ENCODE assay signal across 8 mouse cellular contexts in the genomic region with DNA sequence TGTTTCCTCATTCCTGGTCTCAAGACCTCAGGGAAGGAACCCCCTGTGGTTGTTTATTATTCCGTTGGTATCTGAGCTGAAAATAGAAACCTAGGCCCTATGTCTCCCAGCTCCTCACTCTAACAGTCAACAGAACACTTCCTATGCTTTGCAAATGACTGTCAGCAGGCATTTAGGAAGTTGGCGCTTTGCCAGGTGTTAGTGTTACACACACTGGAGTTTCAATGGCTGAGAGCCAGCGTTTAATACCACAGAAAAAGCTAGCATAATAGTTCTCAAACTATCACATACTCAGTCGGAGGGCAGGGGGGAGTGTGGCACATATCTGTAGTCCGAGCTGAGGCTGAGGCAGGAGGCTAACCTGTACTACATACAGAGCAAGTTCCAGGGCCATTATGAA. TPM values are rescaled to one million over a fixed set of nuclear protein-coding genes. Genes with fewer than 3 reads are reported as not detected.
DNase-seq lines count a peak whose midpoint lies in the region; ATAC-seq and TF ChIP-seq lines count a peak whose summit lies in the region.

No protein-coding gene starts in this region.

- no peaks in the 10 kb centered on the region for H3K27me3 ChIP-seq in forebrain, embryonic 11.5 days (ENCODE audit: control insufficient read depth, insufficient read depth, low read length)
- peaks cover 14% of the 10 kb centered on the region; the same call in 1 of the 2 replicates for H3K27me3 ChIP-seq in forebrain, embryonic 10.5 days (ENCODE audit: poor library complexity, severe bottlenecking)
- no peaks in the 10 kb centered on the region for H3K27me3 ChIP-seq in heart, postnatal 0 days (ENCODE audit: control insufficient read depth, insufficient read depth, low read length)
- no peaks in the 10 kb centered on the region for H3K27me3 ChIP-seq in limb, embryonic 12.5 days
- no peaks in the 10 kb centered on the region for H3K27me3 ChIP-seq in midbrain, postnatal 0 days (ENCODE audit: insufficient read depth, low read length)

- no peak for TF ChIP-seq EP300 in heart, postnatal 0 days (IDR thresholded peaks at IDR 0.05; ENCODE audit: low read depth)

- 0 out of 2 replicates have a peak, but pooled peaks cover 2% of the 10 kb centered on the region for H3K4me1 ChIP-seq in forebrain, embryonic 11.5 days (replicated peaks; ENCODE audit: control insufficient read depth, insufficient read depth, low read length)
- peaks cover 36% of the 10 kb centered on the region for H3K4me1 ChIP-seq in forebrain, embryonic 10.5 days
- peaks cover 12% of the 10 kb centered on the region for H3K4me1 ChIP-seq in heart, postnatal 0 days (ENCODE audit: control insufficient read depth, insufficient read depth)
- peaks cover 33% of the 10 kb centered on the region for H3K4me1 ChIP-seq in limb, embryonic 12.5 days (replicated peaks)
- H3K4me1 ChIP-seq in midbrain, postnatal 0 days (ENCODE audit: insufficient read depth, low read length), result no peaks in the 10 kb centered on the region; the same call in 1 of the 2 replicates

- no peaks in the 10 kb centered on the region for H3K9me3 ChIP-seq in forebrain, embryonic 11.5 days (ENCODE audit: control insufficient read depth, low read length)
- H3K9me3 ChIP-seq in forebrain, embryonic 10.5 days, result no peaks in the 10 kb centered on the region
- H3K9me3 ChIP-seq in heart, postnatal 0 days (replicated peaks; ENCODE audit: control insufficient read depth, low read length), result no peaks in the 10 kb centered on the region
- H3K9me3 ChIP-seq in limb, embryonic 12.5 days, result no peaks in the 10 kb centered on the region
- no peaks in the 10 kb centered on the region for H3K9me3 ChIP-seq in midbrain, postnatal 0 days (ENCODE audit: low read length)

- H3K9ac ChIP-seq in forebrain, embryonic 11.5 days (ENCODE audit: low read length), result no peak overlapping the region
- no peak overlapping the region for H3K9ac ChIP-seq in heart, postnatal 0 days (replicated peaks; ENCODE audit: low read depth, low read length)
- no peak overlapping the region for H3K9ac ChIP-seq in limb, embryonic 12.5 days (replicated peaks)
- H3K9ac ChIP-seq in midbrain, postnatal 0 days (replicated peaks; ENCODE audit: low read length, poor library complexity, severe bottlenecking), result no peak overlapping the region

- no peak for TF ChIP-seq CTCF in heart, postnatal 0 days (IDR thresholded peaks at IDR 0.05; ENCODE audit: low read depth)
- TF ChIP-seq CTCF in midbrain, postnatal 0 days (IDR thresholded peaks at IDR 0.05), result no peak

- no peaks in the 10 kb centered on the region for H3K36me3 ChIP-seq in forebrain, embryonic 11.5 days (ENCODE audit: control insufficient read depth, insufficient read depth, low read length)
- no peaks in the 10 kb centered on the region for H3K36me3 ChIP-seq in forebrain, embryonic 10.5 days (replicated peaks)
- no peaks in the 10 kb centered on the region for H3K36me3 ChIP-seq in heart, postnatal 0 days (replicated peaks; ENCODE audit: control insufficient read depth, insufficient read depth, low read length)
- no peaks in the 10 kb centered on the region for H3K36me3 ChIP-seq in limb, embryonic 12.5 days
- H3K36me3 ChIP-seq in midbrain, postnatal 0 days (ENCODE audit: insufficient read depth, low read length), result no peaks in the 10 kb centered on the region

- no peak overlapping the region for H3K27ac ChIP-seq in forebrain, embryonic 11.5 days (ENCODE audit: low read depth, low read length)
- no peak overlapping the region for H3K27ac ChIP-seq in forebrain, embryonic 10.5 days
- peak overlapping the region; percentile 75 for H3K27ac ChIP-seq in heart, postnatal 0 days (ENCODE audit: low read depth)
- H3K27ac ChIP-seq in limb, embryonic 12.5 days, result peak overlapping the region; percentile 5; the same call in 1 of the 2 replicates
- 0 out of 2 replicates have a peak overlapping the region, but pooled peaks have one; percentile 32 for H3K27ac ChIP-seq in midbrain, postnatal 0 days (ENCODE audit: low read depth, low read length)

- peak; percentile 54 for DNase-seq in forebrain, embryonic 11.5 days (ENCODE audit: low spot score)
- DNase-seq in forebrain, embryonic 10.5 days (ENCODE audit: extremely low spot score, low spot score), result no peak
- DNase-seq in 3T3-L1 (ENCODE audit: low read depth, low spot score), result peak; percentile 69
- DNase-seq in heart, postnatal 0 days (ENCODE audit: low spot score), result peak; percentile 72
- peak; percentile 89 for DNase-seq in midbrain, postnatal 0 days (ENCODE audit: low spot score)

- H3K4me3 ChIP-seq in forebrain, embryonic 11.5 days (ENCODE audit: low read depth, low read length), result no peak overlapping the region
- no peak overlapping the region for H3K4me3 ChIP-seq in forebrain, embryonic 10.5 days
- no peak overlapping the region for H3K4me3 ChIP-seq in heart, postnatal 0 days (ENCODE audit: low read depth, low read length)
- H3K4me3 ChIP-seq in limb, embryonic 12.5 days (replicated peaks), result no peak overlapping the region
- no peak overlapping the region for H3K4me3 ChIP-seq in midbrain, postnatal 0 days (ENCODE audit: low read depth, low read length)

- no peak overlapping the region for H3K4me2 ChIP-seq in forebrain, embryonic 11.5 days (ENCODE audit: low read depth, low read length, severe bottlenecking)
- 0 out of 2 replicates have a peak overlapping the region, but pooled peaks have one; percentile 3 for H3K4me2 ChIP-seq in heart, postnatal 0 days (ENCODE audit: low read depth, low read length)
- no peak overlapping the region for H3K4me2 ChIP-seq in limb, embryonic 12.5 days
- no peak overlapping the region for H3K4me2 ChIP-seq in midbrain, postnatal 0 days (ENCODE audit: low read depth, low read length, poor library complexity, severe bottlenecking)

- peak; percentile 40; the same call in 1 of the 2 replicates for ATAC-seq in forebrain, embryonic 11.5 days (replicated peaks; ENCODE audit: low FRiP score)
- peak; percentile 27 for ATAC-seq in common myeloid progenitor, adult 5-6 weeks (replicated peaks; ENCODE audit: low read depth, poor library complexity, severe bottlenecking)
- peak; percentile 54 for ATAC-seq in heart, postnatal 0 days (ENCODE audit: insufficient read depth, low read depth)
- no peak; the same call in 1 of the 2 replicates for ATAC-seq in limb, embryonic 12.5 days (ENCODE audit: insufficient number of reproducible peaks, insufficient read depth, low FRiP score, low TSS enrichment, low read depth)
- ATAC-seq in midbrain, postnatal 0 days (ENCODE audit: low FRiP score), result no peak
- ATAC-seq in megakaryocyte-erythroid progenitor cell, adult 5-6 weeks (replicated peaks; ENCODE audit: low FRiP score, low TSS enrichment, poor library complexity, severe bottlenecking), result no peak

- 45% methylated on average over 5 of the region's 5 CpGs for WGBS in forebrain, embryonic 11.5 days
- WGBS in forebrain, embryonic 10.5 days, result 52% methylated on average over 5 of the region's 5 CpGs
- WGBS in heart, postnatal 0 days, result 7% methylated on average over 5 of the region's 5 CpGs
- 38% methylated on average over 5 of the region's 5 CpGs for WGBS in limb, embryonic 12.5 days
- WGBS in midbrain, postnatal 0 days, result 28% methylated on average over 5 of the region's 5 CpGs

RNA-seq across cellular contexts. Expression of gene Hnrnpll, which starts 53.3 kb away (rescaled TPM):
- polyA plus RNA-seq in forebrain, embryonic 11.5 days (2014; fragmentation: Nextera tagmentation; extraction: Ambion mirVana), result 127 TPM in 2 replicates
- polyA plus RNA-seq in forebrain, embryonic 10.5 days (2016; fragmentation: Nextera tagmentation; extraction: Ambion mirVana), result 81.2 and 86.2 TPM in 2 replicates
- total RNA-seq in common myeloid progenitor, adult 5-6 weeks (2017), result 49.3 and 53.9 TPM in 2 replicates
- total RNA-seq in heart, postnatal 0 days (2014; rRNA removed; ENCODE audit: low replicate concordance), result 36.8 and 37.5 TPM in 2 replicates
- 19.0 TPM in 2 replicates for polyA plus RNA-seq in heart, postnatal 0 days (2015; fragmentation: Nextera tagmentation; extraction: Ambion mirVana)
- 112 and 114 TPM in 2 replicates for polyA plus RNA-seq in limb, embryonic 12.5 days (2016; fragmentation: Nextera tagmentation; extraction: Ambion mirVana)
- 56.1 and 64.5 TPM in 2 replicates for total RNA-seq in midbrain, postnatal 0 days (2014; rRNA removed)
- 36.3 and 38.5 TPM in 2 replicates for polyA plus RNA-seq in midbrain, postnatal 0 days (2015; fragmentation: Nextera tagmentation; extraction: Ambion mirVana)
- total RNA-seq in megakaryocyte-erythroid progenitor cell, adult 5-6 weeks (2014; fragmentation: Nextera tagmentation), result 79.4 and 80.8 TPM in 2 replicates
- total RNA-seq in megakaryocyte-erythroid progenitor cell, adult 5-6 weeks (2017), result 63.8 and 72.3 TPM in 2 replicates

Comparison
In these comparisons a context has a peak if more than half of its experiments do, and no peak if none do; other contexts are left out.
1. ATAC-seq: peak in forebrain, embryonic 11.5 days (single experiment), common myeloid progenitor, adult 5-6 weeks (single experiment) and heart, postnatal 0 days (single experiment); none in limb, embryonic 12.5 days (single experiment), midbrain, postnatal 0 days (single experiment) and megakaryocyte-erythroid progenitor cell, adult 5-6 weeks (single experiment).
2. H3K27ac ChIP-seq: peak in heart, postnatal 0 days (single experiment), limb, embryonic 12.5 days (single experiment) and midbrain, postnatal 0 days (single experiment); none in forebrain, embryonic 11.5 days (single experiment) and forebrain, embryonic 10.5 days (single experiment).